Mouse (Mus musculus) T-helper 2 cell (primary cell): ENCODE results near the gene Slc46a2.

Source experiments
- in situ Hi-C: fragments of 300-600 bp; cut with MboI, MseI; formaldehyde crosslinking; loops from one replicate; pipeline ENCODE4 v1.15.1; 2025; ENCODE audit warnings: high pct_unique_total_duplicates

Slc46a2 gene

GRCm38 (mm10) chr4:59859693-59860425 lies 55.0 kb downstream of the Slc46a2 start:
- in situ Hi-C loops, result loop anchor here (5.0 kb wide), 1 partner anchor 68 kb away; no protein-coding TSS in a partner anchor
